Comparison of ENCODE assay signal across 15 mouse cellular contexts in the genomic region with DNA sequence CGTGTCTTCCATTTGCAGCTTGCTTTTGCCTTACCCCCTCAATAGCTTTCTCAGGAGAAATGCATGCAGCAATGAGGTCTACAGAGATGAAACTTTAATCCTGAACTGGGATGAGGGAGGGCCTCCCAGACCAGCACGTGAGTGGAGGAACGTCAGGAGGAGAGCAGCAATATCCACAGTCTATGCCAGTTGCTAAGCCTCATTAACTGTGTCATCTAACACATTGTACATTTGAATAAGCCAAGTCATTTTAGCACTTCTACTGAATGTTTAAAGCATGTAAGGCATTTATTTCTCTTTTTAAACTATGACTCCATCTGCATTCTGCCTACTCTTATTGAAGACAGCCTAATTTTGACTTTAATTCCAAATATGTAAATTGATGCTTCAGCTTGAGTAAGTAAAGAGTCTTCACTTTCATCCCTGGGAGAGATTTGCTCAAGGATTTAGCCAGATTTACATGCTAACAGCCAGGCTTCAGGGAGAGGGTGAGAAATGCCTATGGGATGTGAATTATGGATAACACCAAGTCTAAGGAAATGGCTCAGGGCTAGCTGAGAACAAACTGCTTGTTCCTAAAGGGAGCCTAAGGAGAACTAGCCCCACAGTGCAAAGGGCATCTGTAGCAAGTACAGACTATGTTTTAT.
DNase-seq lines count a peak whose midpoint lies in the region; ATAC-seq lines count a peak whose summit lies in the region.
"Had no signal": no experiment of that assay in that cellular context is flagged by ENCODE, and none has a peak within 500 bp of the region (broad histone marks: within the 10 kb centered on the region; RNA-seq: fewer than 3 reads in every experiment).

No protein-coding gene starts in this region.

- no peaks in the 10 kb centered on the region for H3K4me1 ChIP-seq in heart, embryonic 11.5 days (ENCODE audit: control insufficient read depth, insufficient read depth, low read length)
- H3K4me1 ChIP-seq: heart, embryonic 12.5 days; hindbrain, embryonic 15.5 days; liver, embryonic 12.5 days; neural tube, embryonic 15.5 days had no signal

- H3K27ac ChIP-seq in heart, embryonic 11.5 days (ENCODE audit: low read depth, low read length), result no peak overlapping the region
- H3K27ac ChIP-seq: hindbrain, embryonic 15.5 days; liver, embryonic 12.5 days; neural tube, embryonic 15.5 days had no signal

- no peaks in the 10 kb centered on the region for H3K36me3 ChIP-seq in heart, embryonic 11.5 days (ENCODE audit: control insufficient read depth, insufficient read depth, low read length)
- H3K36me3 ChIP-seq: heart, embryonic 12.5 days; hindbrain, embryonic 15.5 days; neural tube, embryonic 15.5 days had no signal

- H3K9ac ChIP-seq in heart, embryonic 11.5 days (ENCODE audit: low read depth, low read length), result no peak overlapping the region
- H3K9ac ChIP-seq: heart, embryonic 12.5 days; hindbrain, embryonic 15.5 days; liver, embryonic 12.5 days; lung, embryonic 14.5 days; neural tube, embryonic 15.5 days had no signal

- intact Hi-C loops in left cerebral cortex, postnatal 36 days (cut with DNase I), result no loop called here

- H3K9me3 ChIP-seq in heart, embryonic 11.5 days (replicated peaks; ENCODE audit: control insufficient read depth, low read length), result no peaks in the 10 kb centered on the region
- H3K9me3 ChIP-seq: heart, embryonic 12.5 days; hindbrain, embryonic 15.5 days; liver, embryonic 12.5 days; neural tube, embryonic 15.5 days had no signal

- H3K4me2 ChIP-seq in heart, embryonic 11.5 days, result no peak overlapping the region
- H3K4me2 ChIP-seq: heart, embryonic 12.5 days; hindbrain, embryonic 15.5 days; liver, embryonic 12.5 days; lung, embryonic 14.5 days; neural tube, embryonic 15.5 days had no signal

- WGBS in heart, embryonic 11.5 days (ENCODE audit: insufficient replicate concordance), result 86% methylated on average over 3 of the region's 3 CpGs

- ATAC-seq in heart, embryonic 11.5 days (replicated peaks; ENCODE audit: insufficient number of reproducible peaks, low FRiP score, low TSS enrichment), result no peak
- ATAC-seq: intestine, embryonic 16.5 days; liver, embryonic 12.5 days had no signal

- no peaks in the 10 kb centered on the region for H3K27me3 ChIP-seq in heart, embryonic 11.5 days (ENCODE audit: control insufficient read depth, insufficient read depth, low read length)
- H3K27me3 ChIP-seq: heart, embryonic 12.5 days; hindbrain, embryonic 15.5 days; liver, embryonic 12.5 days; neural tube, embryonic 15.5 days had no signal

- H3K4me3 ChIP-seq in heart, embryonic 11.5 days (ENCODE audit: low read depth, low read length), result no peak overlapping the region
- H3K4me3 ChIP-seq: heart, embryonic 12.5 days; hindbrain, embryonic 15.5 days; liver, embryonic 12.5 days; neural tube, embryonic 15.5 days had no signal

- DNase-seq in layer of hippocampus, postnatal 14 days (ENCODE audit: low spot score in 2 of 2), result peak; percentile 12 to 27
- DNase-seq in layer of hippocampus, postnatal 10 days (ENCODE audit: low spot score in 2 of 2), result no peak
- DNase-seq in brain, adult 2 months (ENCODE audit: low read depth, low spot score), result peak; percentile 40
- DNase-seq in brain, embryonic 18.5 days (ENCODE audit: low read depth, low spot score), result peak; percentile 36
- DNase-seq in left cerebral cortex, postnatal 36 days (ENCODE audit: low spot score in 2 of 2), result peak; percentile 11 to 26
- DNase-seq in embryo, embryonic 10.5 days (ENCODE audit: low spot score), result no peak
- DNase-seq: cerebellum, postnatal 10 days; lung, embryonic 14.5 days; thymus, adult 2 months had no signal

Comparison
In these comparisons a context has a peak if more than half of its experiments do, and no peak if none do; other contexts are left out.
1. DNase-seq: peak in layer of hippocampus, postnatal 14 days (2 of 2), brain, adult 2 months (single experiment), brain, embryonic 18.5 days (single experiment) and left cerebral cortex, postnatal 36 days (2 of 2); none in layer of hippocampus, postnatal 10 days (0 of 2) and embryo, embryonic 10.5 days (single experiment).